In the genomic region with DNA sequence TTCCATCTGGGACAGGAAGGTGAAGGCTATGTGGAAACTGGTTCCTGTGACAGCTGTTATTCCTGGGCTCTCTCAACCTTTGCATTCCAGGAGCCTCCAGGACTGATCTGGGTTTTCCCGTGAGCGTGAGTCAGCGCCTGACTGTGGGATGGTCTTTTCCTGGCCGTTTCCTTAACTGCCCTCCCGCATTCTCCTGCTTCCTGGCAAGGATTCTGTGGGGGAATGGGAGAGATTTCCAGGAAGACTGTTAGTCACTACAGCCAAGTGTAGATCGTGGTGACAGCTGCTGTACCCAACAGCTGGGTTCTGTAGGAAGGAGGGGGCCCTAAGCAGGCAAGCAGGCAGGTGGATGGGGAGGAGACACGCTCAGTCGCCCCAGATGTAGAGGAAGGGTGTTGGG, we compare ENCODE assay signal across 15 mouse cellular contexts. TPM values are rescaled to one million over a fixed set of nuclear protein-coding genes. Genes with fewer than 3 reads are reported as not detected.
DNase-seq lines count a peak whose midpoint lies in the region; ATAC-seq lines count a peak whose summit lies in the region.
"Had no signal": no experiment of that assay in that cellular context is flagged by ENCODE, and none has a peak within 500 bp of the region (broad histone marks: within the 10 kb centered on the region; RNA-seq: fewer than 3 reads in every experiment).

No protein-coding gene starts in this region.

- H3K4me1 ChIP-seq in embryonic facial prominence, embryonic 14.5 days (ENCODE audit: control insufficient read depth, insufficient read depth, low read length) = peaks cover 7% of the 10 kb centered on the region
- peaks cover 35% of the 10 kb centered on the region for H3K4me1 ChIP-seq in embryonic facial prominence, embryonic 10.5 days
- peaks cover 21% of the 10 kb centered on the region for H3K4me1 ChIP-seq in kidney, embryonic 16.5 days (ENCODE audit: insufficient read depth, low read length)
- H3K4me1 ChIP-seq in hindbrain, embryonic 12.5 days = peaks cover 17% of the 10 kb centered on the region

- no peaks in the 10 kb centered on the region for H3K27me3 ChIP-seq in embryonic facial prominence, embryonic 14.5 days (replicated peaks; ENCODE audit: control insufficient read depth, insufficient read depth, low read length)
- no peaks in the 10 kb centered on the region for H3K27me3 ChIP-seq in embryonic facial prominence, embryonic 10.5 days (replicated peaks; ENCODE audit: low read depth, poor library complexity, severe bottlenecking)
- H3K27me3 ChIP-seq in kidney, embryonic 16.5 days (ENCODE audit: insufficient read depth, low read length) = no peaks in the 10 kb centered on the region
- H3K27me3 ChIP-seq in hindbrain, embryonic 12.5 days = no peaks in the 10 kb centered on the region
- H3K27me3 ChIP-seq: embryonic facial prominence, embryonic 12.5 days; neural tube, embryonic 15.5 days had no signal

- no peak overlapping the region for H3K4me3 ChIP-seq in embryonic facial prominence, embryonic 14.5 days (ENCODE audit: low read depth, low read length)
- no peak overlapping the region for H3K4me3 ChIP-seq in embryonic facial prominence, embryonic 10.5 days
- H3K4me3 ChIP-seq in kidney, embryonic 16.5 days (ENCODE audit: low read length) = no peak overlapping the region
- no peak overlapping the region for H3K4me3 ChIP-seq in hindbrain, embryonic 12.5 days
- H3K4me3 ChIP-seq: embryonic facial prominence, embryonic 12.5 days; neural tube, embryonic 15.5 days had no signal

- peak; percentile 53; the same call in 1 of the 2 replicates for ATAC-seq in embryonic facial prominence, embryonic 14.5 days (ENCODE audit: low read depth)
- ATAC-seq in kidney, embryonic 16.5 days (ENCODE audit: low FRiP score, low TSS enrichment) = peak; percentile 54; the same call in 1 of the 2 replicates
- ATAC-seq in hindbrain, embryonic 12.5 days (ENCODE audit: low FRiP score) = no peak
- ATAC-seq: activated CD4-positive, CD25-positive, alpha-beta regulatory T cell, adult 4 months; forebrain, postnatal 0 days had no signal

- no peak overlapping the region for H3K27ac ChIP-seq in embryonic facial prominence, embryonic 14.5 days (replicated peaks; ENCODE audit: low read depth, low read length)
- H3K27ac ChIP-seq in embryonic facial prominence, embryonic 10.5 days (replicated peaks) = no peak overlapping the region
- H3K27ac ChIP-seq in kidney, embryonic 16.5 days (ENCODE audit: low read length) = no peak overlapping the region
- no peak overlapping the region for H3K27ac ChIP-seq in hindbrain, embryonic 12.5 days
- H3K27ac ChIP-seq: embryonic facial prominence, embryonic 12.5 days; neural tube, embryonic 15.5 days had no signal

- WGBS in embryonic facial prominence, embryonic 14.5 days = 55% methylated on average over 8 of the region's 8 CpGs
- 80% methylated on average over 8 of the region's 8 CpGs for WGBS in embryonic facial prominence, embryonic 10.5 days
- WGBS in kidney, embryonic 16.5 days = 48% methylated on average over 8 of the region's 8 CpGs
- WGBS in hindbrain, embryonic 12.5 days = 80% methylated on average over 8 of the region's 8 CpGs

- H3K9ac ChIP-seq in embryonic facial prominence, embryonic 14.5 days (ENCODE audit: low read depth, low read length) = no peak overlapping the region
- H3K9ac ChIP-seq in kidney, embryonic 16.5 days (replicated peaks; ENCODE audit: low read length) = no peak overlapping the region
- no peak overlapping the region for H3K9ac ChIP-seq in hindbrain, embryonic 12.5 days
- H3K9ac ChIP-seq: embryonic facial prominence, embryonic 12.5 days; forebrain, postnatal 0 days; neural tube, embryonic 15.5 days had no signal

- 0 out of 2 replicates have a peak, but pooled peaks cover 8% of the 10 kb centered on the region for H3K9me3 ChIP-seq in embryonic facial prominence, embryonic 14.5 days (ENCODE audit: control insufficient read depth, low read length)
- H3K9me3 ChIP-seq in embryonic facial prominence, embryonic 10.5 days = peaks cover 11% of the 10 kb centered on the region
- peaks cover 6% of the 10 kb centered on the region for H3K9me3 ChIP-seq in kidney, embryonic 16.5 days (ENCODE audit: low read length)
- no peaks in the 10 kb centered on the region for H3K9me3 ChIP-seq in hindbrain, embryonic 12.5 days (replicated peaks)
- H3K9me3 ChIP-seq: neural tube, embryonic 15.5 days had no signal

- no peak overlapping the region for H3K4me2 ChIP-seq in embryonic facial prominence, embryonic 14.5 days (ENCODE audit: low read depth, low read length)
- no peak overlapping the region for H3K4me2 ChIP-seq in kidney, embryonic 16.5 days (replicated peaks; ENCODE audit: low read depth, low read length)
- no peak overlapping the region for H3K4me2 ChIP-seq in hindbrain, embryonic 12.5 days (replicated peaks)
- H3K4me2 ChIP-seq: embryonic facial prominence, embryonic 12.5 days; neural tube, embryonic 15.5 days had no signal

- no peaks in the 10 kb centered on the region for H3K36me3 ChIP-seq in embryonic facial prominence, embryonic 14.5 days (ENCODE audit: control insufficient read depth, insufficient read depth, low read length)
- H3K36me3 ChIP-seq in embryonic facial prominence, embryonic 10.5 days (replicated peaks) = no peaks in the 10 kb centered on the region
- H3K36me3 ChIP-seq in kidney, embryonic 16.5 days (ENCODE audit: insufficient read depth, low read length) = 0 out of 2 replicates have a peak, but pooled peaks cover 4% of the 10 kb centered on the region
- no peaks in the 10 kb centered on the region for H3K36me3 ChIP-seq in hindbrain, embryonic 12.5 days
- H3K36me3 ChIP-seq: embryonic facial prominence, embryonic 12.5 days; neural tube, embryonic 15.5 days had no signal

- DNase-seq in embryonic facial prominence, embryonic 14.5 days (ENCODE audit: low spot score) = peak; percentile 44
- no peak for DNase-seq in embryonic facial prominence, embryonic 10.5 days (ENCODE audit: low spot score)
- no peak for DNase-seq in kidney, postnatal 36 days
- peak; percentile 20 to 22 for DNase-seq in right cerebral cortex, adult 2 months (ENCODE audit: low spot score in 2 of 2)
- no peak for DNase-seq in right cerebral cortex, postnatal 10 days (ENCODE audit: low spot score in 2 of 2)
- DNase-seq in adrenal gland, postnatal 36 days = no peak
- DNase-seq: cerebellum, postnatal 10 days; forebrain, postnatal 0 days; layer of hippocampus, adult 9-11 months; liver had no signal

RNA-seq across cellular contexts. Expression of a gene that starts 45.3 kb away (rescaled TPM):
- polyA plus RNA-seq in embryonic facial prominence, embryonic 14.5 days (2014; fragmentation: Nextera tagmentation; extraction: Ambion mirVana) = 6.7 and 7.8 TPM in 2 replicates
- 5.7 and 7.0 TPM in 2 replicates for polyA plus RNA-seq in embryonic facial prominence, embryonic 10.5 days (2016; fragmentation: Nextera tagmentation; extraction: Ambion mirVana)
- polyA plus RNA-seq in kidney, embryonic 16.5 days (2015; fragmentation: Nextera tagmentation; extraction: Ambion mirVana) = 6.7 and 7.3 TPM in 2 replicates
- 9.2 and 9.6 TPM in 2 replicates for polyA plus RNA-seq in hindbrain, embryonic 12.5 days (2016; fragmentation: Nextera tagmentation; extraction: Ambion mirVana)
- total RNA-seq in adrenal gland, postnatal 36 days (2021) = 1 to 10 TPM; 3.3 to 4.2 TPM

RNA-seq across cellular contexts. Expression of a gene that starts 54.7 kb away (rescaled TPM):
- 10.0 and 11.0 TPM in 2 replicates for polyA plus RNA-seq in embryonic facial prominence, embryonic 14.5 days (2014; fragmentation: Nextera tagmentation; extraction: Ambion mirVana)
- polyA plus RNA-seq in embryonic facial prominence, embryonic 10.5 days (2016; fragmentation: Nextera tagmentation; extraction: Ambion mirVana) = 12.7 and 14.8 TPM in 2 replicates
- polyA plus RNA-seq in kidney, embryonic 16.5 days (2015; fragmentation: Nextera tagmentation; extraction: Ambion mirVana) = 18.1 and 18.3 TPM in 2 replicates
- polyA plus RNA-seq in hindbrain, embryonic 12.5 days (2016; fragmentation: Nextera tagmentation; extraction: Ambion mirVana) = 36.4 and 37.5 TPM in 2 replicates
- 10 to 100 TPM; 53.1 to 63.7 TPM for total RNA-seq in adrenal gland, postnatal 36 days (2021)

Comparison
In these comparisons a context has a peak if more than half of its experiments do, and no peak if none do; other contexts are left out.
1. DNase-seq: peak in embryonic facial prominence, embryonic 14.5 days (single experiment) and right cerebral cortex, adult 2 months (2 of 2); none in embryonic facial prominence, embryonic 10.5 days (single experiment), kidney, postnatal 36 days (0 of 2), right cerebral cortex, postnatal 10 days (0 of 2) and adrenal gland, postnatal 36 days (0 of 2).